Mouse (Mus musculus): Measurements from ENCODE around the gene Psma6.
A peak's percentile ranks its signal among the peaks of the same experiment; 100 is the strongest.

Gene Psma6

GRCm38 (mm10) chr12:55440416-55440815 lies 56.4 kb downstream of the Psma6 start:
- DNase-seq (ENCODE audit: low read depth), result no peak

- DNase-seq (ENCODE audit: low read depth), result no peak
Observed at GRCm38 (mm10) chr12:55442245-55442644, 58.2 kb downstream of the Psma6 start.

GRCm38 (mm10) chr12:55442861-55443850 lies 59.1 kb downstream of the Psma6 start:
- DNase-seq (ENCODE audit: low read depth), result peak; percentile 93

- no peak for DNase-seq (ENCODE audit: low read depth)
Observed at GRCm38 (mm10) chr12:55444031-55444451, 60.0 kb downstream of the Psma6 start.

- DNase-seq (ENCODE audit: low read depth), result no peak
Observed at GRCm38 (mm10) chr12:55445583-55445982, 61.6 kb downstream of the Psma6 start.

GRCm38 (mm10) chr12:55446366-55446745 lies 62.3 kb downstream of the Psma6 start:
- DNase-seq (ENCODE audit: low read depth), result no peak

GRCm38 (mm10) chr12:55446746-55447395 lies 62.8 kb downstream of the Psma6 start:
- DNase-seq (ENCODE audit: low read depth), result peak; percentile 74

GRCm38 (mm10) chr12:55447396-55447760 lies 63.4 kb downstream of the Psma6 start:
- no peak for DNase-seq (ENCODE audit: low read depth)

- no peak for DNase-seq (ENCODE audit: low read depth)
Observed at GRCm38 (mm10) chr12:55448457-55448856, 64.4 kb downstream of the Psma6 start.

GRCm38 (mm10) chr12:55449048-55449447 lies 65.0 kb downstream of the Psma6 start:
- no peak for DNase-seq (ENCODE audit: low read depth)

GRCm38 (mm10) chr12:55450421-55450820 lies 66.4 kb downstream of the Psma6 start:
- DNase-seq (ENCODE audit: low read depth), result no peak

- DNase-seq (ENCODE audit: low read depth), result peak; percentile 54
Observed at GRCm38 (mm10) chr12:55452839-55453238, 68.8 kb downstream of the Psma6 start.

GRCm38 (mm10) chr12:55453924-55454323 lies 69.9 kb downstream of the Psma6 start:
- DNase-seq (ENCODE audit: low read depth), result peak; percentile 48

- DNase-seq (ENCODE audit: low read depth), result peak; percentile 36
Observed at GRCm38 (mm10) chr12:55455206-55455605, 71.2 kb downstream of the Psma6 start.

GRCm38 (mm10) chr12:55456136-55456535 lies 72.1 kb downstream of the Psma6 start:
- no peak for DNase-seq (ENCODE audit: low read depth)

- no peak for DNase-seq (ENCODE audit: low read depth)
Observed at GRCm38 (mm10) chr12:55456893-55457292, 72.9 kb downstream of the Psma6 start.

GRCm38 (mm10) chr12:55459739-55460138 lies 75.7 kb downstream of the Psma6 start:
- DNase-seq (ENCODE audit: low read depth), result no peak

GRCm38 (mm10) chr12:55460900-55461299 lies 76.9 kb downstream of the Psma6 start:
- DNase-seq (ENCODE audit: low read depth), result peak; percentile 55

- DNase-seq (ENCODE audit: low read depth), result peak; percentile 85
Observed at GRCm38 (mm10) chr12:55461767-55462166, 77.7 kb downstream of the Psma6 start.

- DNase-seq (ENCODE audit: low read depth), result peak; percentile 60
Observed at GRCm38 (mm10) chr12:55462456-55462855, 78.4 kb downstream of the Psma6 start.

GRCm38 (mm10) chr12:55463087-55463486 lies 79.1 kb downstream of the Psma6 start:
- no peak for DNase-seq (ENCODE audit: low read depth)

GRCm38 (mm10) chr12:55463992-55464845 lies 80.2 kb downstream of the Psma6 start:
- DNase-seq (ENCODE audit: low read depth), result peak; percentile 82
